Mouse (Mus musculus): ENCODE data around the gene Pitpnm3.

DNA sequence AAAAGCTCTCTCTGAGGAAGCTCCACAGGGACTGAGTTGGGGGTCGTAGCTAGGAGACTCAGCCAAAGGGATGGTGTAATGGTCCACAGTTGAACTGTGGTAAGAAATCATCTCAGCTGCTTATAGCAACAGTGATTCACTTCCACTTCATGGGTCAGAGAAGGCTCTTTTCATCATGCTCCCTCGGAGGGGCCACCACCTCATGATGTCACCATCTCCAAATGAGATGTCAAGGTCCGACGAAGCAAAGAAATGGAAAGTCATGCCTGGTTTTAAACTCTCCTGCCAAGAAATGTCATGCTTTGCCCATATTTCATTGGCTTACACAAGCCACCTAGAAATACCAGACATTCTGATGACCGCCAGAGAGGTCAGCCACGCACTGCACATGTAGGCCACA is 15.2 kb downstream of the Pitpnm3 start:
- TF ChIP-seq CTCF (IDR thresholded peaks at IDR 0.05; ENCODE audit: borderline replicate concordance, insufficient read depth, low read depth, low read length) (no peak), POLR2A (IDR thresholded peaks at IDR 0.05; ENCODE audit: borderline replicate concordance, insufficient read depth, low read length) (no peak)

All from cerebellum, adult 2 months (tissue).